Mouse (Mus musculus): ENCODE measurements around the gene BC025920. TPM values are rescaled to one million over a fixed set of nuclear protein-coding genes. Genes with fewer than 3 reads are reported as not detected.

The BC025920 gene
- polyA plus RNA-seq (2014; fragmentation: Nextera tagmentation; extraction: Ambion mirVana) = 1.0 and 1.9 TPM in 2 replicates

- peak; percentile 85 for ATAC-seq (ENCODE audit: low read depth)
Measured at GRCm38 (mm10) chr10:81605974-81606751, at the start of gene BC025920. BC025920 (plus strand) TSS chr10:81606270.

GRCm38 (mm10) chr10:81556282-81556681 lies 49.8 kb upstream of the BC025920 start:
- Histone ChIP-seq H3K4me3 (ENCODE audit: low read depth, low read length) (no peak overlapping the region), H3K27ac (ENCODE audit: low read depth, low read length) (no peak overlapping the region), H3K4me1 (ENCODE audit: control insufficient read depth, insufficient read depth, low read length) (peaks cover 9% of the 10 kb centered on the region), H3K4me2 (ENCODE audit: low read depth, low read length) (no peak overlapping the region), H3K9ac (replicated peaks; ENCODE audit: low read depth, low read length) (no peak overlapping the region), H3K27me3 (ENCODE audit: control insufficient read depth, insufficient read depth, low read length) (no peaks in the 10 kb centered on the region), H3K36me3 (ENCODE audit: control insufficient read depth, insufficient read depth, low read length) (no peaks in the 10 kb centered on the region), H3K9me3 (ENCODE audit: control insufficient read depth, low read length) (no peaks in the 10 kb centered on the region)
- no peak for ATAC-seq (ENCODE audit: low read depth)
- 78% methylated on average over 3 of the region's 3 CpGs for WGBS

More at GRCm38 (mm10) chr10:81605974-81606751, at the start of gene BC025920:
- Histone ChIP-seq H3K9ac (replicated peaks; ENCODE audit: low read depth, low read length) (peak within 1 kb of the TSS; percentile 53), H3K27me3 (ENCODE audit: control insufficient read depth, insufficient read depth, low read length) (no peaks in the 10 kb centered on the region), H3K27ac (ENCODE audit: low read depth, low read length) (peak within 1 kb of the TSS; percentile 91), H3K4me1 (ENCODE audit: control insufficient read depth, insufficient read depth, low read length) (peaks cover 9% of the 10 kb centered on the region; the same call in 1 of the 2 replicates), H3K4me2 (ENCODE audit: low read depth, low read length) (peak within 1 kb of the TSS; percentile 89), H3K9me3 (ENCODE audit: control insufficient read depth, low read length) (no peaks in the 10 kb centered on the region), H3K36me3 (ENCODE audit: control insufficient read depth, insufficient read depth, low read length) (no peaks in the 10 kb centered on the region), H3K4me3 (ENCODE audit: low read depth, low read length) (peak within 1 kb of the TSS; percentile 55)
- WGBS = under 1% methylated on average over 39 of the region's 39 CpGs

- H3K27ac ChIP-seq (ENCODE audit: low read depth, low read length) = no peak overlapping the region
- H3K4me3 ChIP-seq (ENCODE audit: low read depth, low read length) = no peak overlapping the region
- 25% methylated on average over 1 of the region's 1 CpGs for WGBS
- no peak overlapping the region for H3K4me2 ChIP-seq (ENCODE audit: low read depth, low read length)
- no peaks in the 10 kb centered on the region for H3K36me3 ChIP-seq (ENCODE audit: control insufficient read depth, insufficient read depth, low read length)
- peaks cover 13% of the 10 kb centered on the region for H3K4me1 ChIP-seq (ENCODE audit: control insufficient read depth, insufficient read depth, low read length)
- H3K9me3 ChIP-seq (ENCODE audit: control insufficient read depth, low read length) = no peaks in the 10 kb centered on the region
- H3K27me3 ChIP-seq (ENCODE audit: control insufficient read depth, insufficient read depth, low read length) = no peaks in the 10 kb centered on the region
- no peak for ATAC-seq (ENCODE audit: low read depth)
- no peak overlapping the region for H3K9ac ChIP-seq (replicated peaks; ENCODE audit: low read depth, low read length)
Measured at GRCm38 (mm10) chr10:81557491-81557890, 48.6 kb upstream of the BC025920 start.

GRCm38 (mm10) chr10:81559163-81559626 lies 46.9 kb upstream of the BC025920 start, which contains the start of gene Aes:
Aes (plus strand) TSS chr10:81559488.
- ATAC-seq (ENCODE audit: low read depth) = peak; percentile 62
- H3K4me1 ChIP-seq (ENCODE audit: control insufficient read depth, insufficient read depth, low read length) = peaks cover 19% of the 10 kb centered on the region
- 0% methylated on average over 13 of the region's 53 CpGs for WGBS
- peak within 1 kb of the TSS; percentile 99 for H3K9ac ChIP-seq (replicated peaks; ENCODE audit: low read depth, low read length)
- H3K27ac ChIP-seq (ENCODE audit: low read depth, low read length) = peak within 1 kb of the TSS; percentile 85
- no peaks in the 10 kb centered on the region for H3K36me3 ChIP-seq (ENCODE audit: control insufficient read depth, insufficient read depth, low read length)
- H3K4me2 ChIP-seq (ENCODE audit: low read depth, low read length) = peak within 1 kb of the TSS; percentile 97
- no peaks in the 10 kb centered on the region for H3K9me3 ChIP-seq (ENCODE audit: control insufficient read depth, low read length)
- H3K27me3 ChIP-seq (ENCODE audit: control insufficient read depth, insufficient read depth, low read length) = no peaks in the 10 kb centered on the region
- peak within 1 kb of the TSS; percentile 77 for H3K4me3 ChIP-seq (ENCODE audit: low read depth, low read length)

GRCm38 (mm10) chr10:81559627-81560539 lies 46.2 kb upstream of the BC025920 start:
- peak overlapping the region; percentile 85 for H3K27ac ChIP-seq (ENCODE audit: low read depth, low read length)
- peak overlapping the region; percentile 99 for H3K9ac ChIP-seq (replicated peaks; ENCODE audit: low read depth, low read length)

GRCm38 (mm10) chr10:81560719-81561459 lies 45.2 kb upstream of the BC025920 start:
- 20% methylated on average over 16 of the region's 16 CpGs for WGBS
- Histone ChIP-seq H3K4me1 (ENCODE audit: control insufficient read depth, insufficient read depth, low read length) (peaks cover 20% of the 10 kb centered on the region), H3K27ac (ENCODE audit: low read depth, low read length) (no peak overlapping the region)

More at GRCm38 (mm10) chr10:81559627-81560539, 46.2 kb upstream of the BC025920 start:
- Histone ChIP-seq H3K4me2 (ENCODE audit: low read depth, low read length) (peak overlapping the region; percentile 97), H3K36me3 (ENCODE audit: control insufficient read depth, insufficient read depth, low read length) (0 out of 2 replicates have a peak, but pooled peaks cover 2% of the 10 kb centered on the region), H3K27me3 (ENCODE audit: control insufficient read depth, insufficient read depth, low read length) (no peaks in the 10 kb centered on the region), H3K9me3 (ENCODE audit: control insufficient read depth, low read length) (no peaks in the 10 kb centered on the region), H3K4me3 (ENCODE audit: low read depth, low read length) (peak overlapping the region; percentile 77), H3K4me1 (ENCODE audit: control insufficient read depth, insufficient read depth, low read length) (peaks cover 20% of the 10 kb centered on the region)
- WGBS = 2% methylated on average over 30 of the region's 36 CpGs
- peak; percentile 60 for ATAC-seq (ENCODE audit: low read depth)

GRCm38 (mm10) chr10:81562411-81562810 lies 43.7 kb upstream of the BC025920 start:
- no peak overlapping the region; the same call in 1 of the 2 replicates for H3K9ac ChIP-seq (replicated peaks; ENCODE audit: low read depth, low read length)
- 0 out of 2 replicates have a peak, but pooled peaks cover 8% of the 10 kb centered on the region for H3K36me3 ChIP-seq (ENCODE audit: control insufficient read depth, insufficient read depth, low read length)
- no peak for ATAC-seq (ENCODE audit: low read depth)
- WGBS = 78% methylated on average over 6 of the region's 6 CpGs
- no peak overlapping the region for H3K4me2 ChIP-seq (ENCODE audit: low read depth, low read length)
- no peak overlapping the region for H3K4me3 ChIP-seq (ENCODE audit: low read depth, low read length)
- H3K9me3 ChIP-seq (ENCODE audit: control insufficient read depth, low read length) = no peaks in the 10 kb centered on the region
- H3K27ac ChIP-seq (ENCODE audit: low read depth, low read length) = no peak overlapping the region
- H3K27me3 ChIP-seq (ENCODE audit: control insufficient read depth, insufficient read depth, low read length) = no peaks in the 10 kb centered on the region
- peaks cover 20% of the 10 kb centered on the region for H3K4me1 ChIP-seq (ENCODE audit: control insufficient read depth, insufficient read depth, low read length)

More at GRCm38 (mm10) chr10:81560719-81561459, 45.2 kb upstream of the BC025920 start:
- H3K9me3 ChIP-seq (ENCODE audit: control insufficient read depth, low read length) = no peaks in the 10 kb centered on the region
- no peaks in the 10 kb centered on the region for H3K27me3 ChIP-seq (ENCODE audit: control insufficient read depth, insufficient read depth, low read length)
- ATAC-seq (ENCODE audit: low read depth) = no peak
- H3K4me3 ChIP-seq (ENCODE audit: low read depth, low read length) = peak overlapping the region; percentile 77
- H3K36me3 ChIP-seq (ENCODE audit: control insufficient read depth, insufficient read depth, low read length) = 0 out of 2 replicates have a peak, but pooled peaks cover 8% of the 10 kb centered on the region
- H3K9ac ChIP-seq (replicated peaks; ENCODE audit: low read depth, low read length) = peak overlapping the region; percentile 99
- peak overlapping the region; percentile 97 for H3K4me2 ChIP-seq (ENCODE audit: low read depth, low read length)

- no peak overlapping the region for H3K4me2 ChIP-seq (ENCODE audit: low read depth, low read length)
- no peaks in the 10 kb centered on the region for H3K27me3 ChIP-seq (ENCODE audit: control insufficient read depth, insufficient read depth, low read length)
- no peak overlapping the region for H3K4me3 ChIP-seq (ENCODE audit: low read depth, low read length)
- ATAC-seq (ENCODE audit: low read depth) = no peak
- no peaks in the 10 kb centered on the region for H3K9me3 ChIP-seq (ENCODE audit: control insufficient read depth, low read length)
- H3K27ac ChIP-seq (ENCODE audit: low read depth, low read length) = no peak overlapping the region
- H3K36me3 ChIP-seq (ENCODE audit: control insufficient read depth, insufficient read depth, low read length) = 0 out of 2 replicates have a peak, but pooled peaks cover 8% of the 10 kb centered on the region
- H3K9ac ChIP-seq (replicated peaks; ENCODE audit: low read depth, low read length) = no peak overlapping the region
- peaks cover 23% of the 10 kb centered on the region for H3K4me1 ChIP-seq (ENCODE audit: control insufficient read depth, insufficient read depth, low read length)
- WGBS = 48% methylated on average over 6 of the region's 6 CpGs
Measured at GRCm38 (mm10) chr10:81563481-81563880, 42.6 kb upstream of the BC025920 start.

Data from neural tube, embryonic 14.5 days (tissue).